Mouse (Mus musculus) cerebellum, adult 11 months (tissue): ENCODE measurements around the gene Capn12.

Experiments
- DNase-seq: peaks from one replicate; pipeline ENCODE4 v3.0.0; 2022

The Capn12 gene

GRCm38 (mm10) chr7:28921722-28922465 lies 40.7 kb downstream of the Capn12 start:
- no peak for DNase-seq

DNA sequence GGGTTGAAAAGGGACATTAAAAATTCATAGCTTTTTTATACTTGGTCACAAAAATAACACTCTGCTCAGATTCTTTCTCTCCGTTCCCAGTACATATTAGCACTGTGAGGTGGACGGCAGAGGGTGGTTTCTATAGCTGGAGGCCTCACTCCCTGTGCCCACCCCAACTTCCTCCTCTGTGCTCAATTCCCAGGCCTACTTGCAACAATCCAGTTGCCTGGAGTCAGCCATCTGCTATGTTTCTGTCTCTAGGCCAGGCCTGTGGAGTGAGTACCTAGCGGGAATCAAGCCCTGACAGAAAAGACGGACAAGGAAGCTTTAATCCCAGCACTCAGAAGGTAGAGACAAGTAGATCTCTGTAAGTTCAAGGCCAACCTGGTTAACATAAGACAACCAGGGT lies 41.4 kb downstream of the Capn12 start:
- no peak for DNase-seq

- DNase-seq, result no peak
Measured at GRCm38 (mm10) chr7:28923865-28924291, 42.7 kb downstream of the Capn12 start.

DNA sequence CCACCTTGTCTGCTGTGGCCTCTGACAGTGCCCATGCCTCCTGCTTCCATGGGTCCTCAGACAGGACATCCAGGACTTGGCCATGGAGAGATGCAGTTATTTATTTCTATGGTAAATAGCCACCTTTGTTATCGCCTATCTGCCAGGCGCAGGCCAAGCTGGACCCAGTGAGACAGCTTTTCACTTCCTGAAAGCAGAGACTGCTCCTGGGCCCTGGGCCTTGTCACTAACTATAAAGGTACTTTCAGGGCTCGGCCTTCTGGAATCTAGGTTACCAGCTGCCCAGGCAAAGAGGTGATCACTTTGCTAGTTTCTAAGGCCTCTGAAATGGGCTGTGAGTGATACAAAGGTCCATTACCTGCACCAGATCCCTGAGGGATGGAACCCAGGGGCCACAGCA lies 43.6 kb downstream of the Capn12 start:
- DNase-seq, result no peak

- no peak for DNase-seq
Measured at GRCm38 (mm10) chr7:28925317-28925716, 44.1 kb downstream of the Capn12 start.

- DNase-seq, result no peak
Measured at GRCm38 (mm10) chr7:28926172-28926571, 45.0 kb downstream of the Capn12 start.

- no peak for DNase-seq
Measured at GRCm38 (mm10) chr7:28929381-28929780, 48.2 kb downstream of the Capn12 start.

DNA sequence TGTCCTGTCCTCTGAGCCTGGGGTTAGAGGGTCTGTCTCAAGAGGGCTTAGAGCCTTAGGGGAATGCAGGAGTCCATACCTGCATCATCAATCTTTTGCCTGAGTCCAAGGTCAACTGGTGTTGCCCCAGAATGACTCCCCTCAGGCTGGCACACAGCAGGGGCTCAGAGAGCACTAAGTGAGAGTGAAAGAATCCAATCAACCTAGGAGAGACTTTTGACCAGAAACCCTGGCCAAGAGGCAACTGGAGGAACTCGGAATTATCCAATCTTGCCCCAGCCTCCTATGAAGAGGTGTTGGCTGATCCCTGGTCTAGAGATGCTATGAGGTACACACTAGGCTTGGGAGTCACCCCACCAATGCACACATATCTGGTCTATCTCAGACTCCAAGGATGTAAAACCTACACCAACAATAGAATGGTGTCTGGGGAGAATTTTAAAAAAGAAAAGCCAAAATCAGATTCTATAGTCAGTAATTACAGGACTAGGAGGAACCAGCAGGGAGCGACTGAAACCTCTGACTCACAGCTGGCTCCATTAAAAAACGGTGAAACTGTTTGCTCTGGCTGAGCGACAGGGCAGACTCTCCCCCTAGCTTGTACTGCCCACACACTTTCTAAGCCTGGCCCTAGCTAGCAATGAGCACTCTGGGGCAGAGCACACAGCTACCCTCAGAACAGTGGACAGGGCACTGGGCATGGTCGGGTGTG lies 49.3 kb downstream of the Capn12 start:
- DNase-seq, result no peak

- no peak for DNase-seq
Measured at GRCm38 (mm10) chr7:28931032-28931694, 49.9 kb downstream of the Capn12 start.

- no peak for DNase-seq
Measured at GRCm38 (mm10) chr7:28931695-28932039, 50.4 kb downstream of the Capn12 start.

GRCm38 (mm10) chr7:28932421-28933041 lies 51.3 kb downstream of the Capn12 start:
- DNase-seq, result no peak

- no peak for DNase-seq
Measured at GRCm38 (mm10) chr7:28933825-28934224, 52.6 kb downstream of the Capn12 start.

- no peak for DNase-seq
Measured at GRCm38 (mm10) chr7:28936787-28937186, 55.6 kb downstream of the Capn12 start.

GRCm38 (mm10) chr7:28938654-28939053 lies 57.4 kb downstream of the Capn12 start:
- no peak for DNase-seq

GRCm38 (mm10) chr7:28939418-28940183 lies 58.4 kb downstream of the Capn12 start:
- no peak for DNase-seq

- DNase-seq, result no peak
Measured at GRCm38 (mm10) chr7:28941129-28941528, 59.9 kb downstream of the Capn12 start.

- no peak for DNase-seq
Measured at GRCm38 (mm10) chr7:28941542-28941941, 60.3 kb downstream of the Capn12 start.
